Mouse (Mus musculus) kidney, embryonic 16.5 days (tissue): Measurements from ENCODE around the gene Xxylt1. TPM values are rescaled to one million over a fixed set of nuclear protein-coding genes. Genes with fewer than 3 reads are reported as not detected.

Source experiments
- ATAC-seq: fragments of 200-750 bp; cut with Nextera tagmentation; 2 replicates; pipeline ENCODE4 v1.8.0; 2017; ENCODE audit warnings: moderate TSS enrichment; ENCODE audit not compliant: low FRiP score, low TSS enrichment
- H3K27ac ChIP-seq: fragments of 300-500 bp; sonication (generic); 2 replicates; pipeline ENCODE4 v1.5.1; 2014; ENCODE audit warnings: low read length
- H3K27me3 ChIP-seq: fragments of 300-500 bp; sonication (generic); 2 replicates; pipeline ENCODE4 v1.6.1; 2014; ENCODE audit warnings: low read length, control low read depth, mixed read lengths; ENCODE audit not compliant: insufficient read depth
- H3K36me3 ChIP-seq: fragments of 300-500 bp; sonication (generic); 2 replicates; pipeline ENCODE4 v1.6.1; 2014; ENCODE audit warnings: low read length, control low read depth, mixed read lengths; ENCODE audit not compliant: insufficient read depth
- H3K4me1 ChIP-seq: fragments of 300-500 bp; sonication (generic); 2 replicates; pipeline ENCODE4 v1.6.1; 2014; ENCODE audit warnings: low read length, control low read depth, mixed read lengths; ENCODE audit not compliant: insufficient read depth
- H3K4me2 ChIP-seq: fragments of 300-500 bp; sonication (generic); replicated peaks from 2 replicates; pipeline ENCODE4 v1.6.1; 2014; ENCODE audit warnings: low read depth, low read length
- H3K4me3 ChIP-seq: fragments of 300-500 bp; sonication (generic); 2 replicates; pipeline ENCODE4 v1.5.1; 2014; ENCODE audit warnings: mild to moderate bottlenecking, low read length
- H3K9ac ChIP-seq: fragments of 300-500 bp; sonication (generic); replicated peaks from 2 replicates; pipeline ENCODE4 v1.6.1; 2014; ENCODE audit warnings: low read length
- H3K9me3 ChIP-seq: fragments of 300-500 bp; sonication (generic); 2 replicates; pipeline ENCODE4 v1.6.1; 2016; ENCODE audit warnings: low read length, control low read depth
- WGBS: fragments of 180-500 bp; shearing (Covaris S2); extraction: QIAGEN DNeasy Blood & Tissue Kit; methylation state at CpG from one replicate; pipeline ENCODE4 v1.1.7; 2014; 5-methylcytosine and 5-hydroxymethylcytosine counted together
- polyA plus RNA-seq: library from polyadenylated mRNA; unstranded; fragments of >200 nt; fragmentation: Nextera tagmentation; extraction: Ambion mirVana; gene quantifications from 2 replicates; pipeline ENCODE4 v1.2.1, GENCODE M21; 2015

Gene Xxylt1
- polyA plus RNA-seq, 1 experiment from 2014 or later, result 18.8 TPM

- no peak for ATAC-seq
Measured at GRCm38 (mm10) chr16:30929165-30929564, 152.1 kb downstream of the Xxylt1 start.

DNA sequence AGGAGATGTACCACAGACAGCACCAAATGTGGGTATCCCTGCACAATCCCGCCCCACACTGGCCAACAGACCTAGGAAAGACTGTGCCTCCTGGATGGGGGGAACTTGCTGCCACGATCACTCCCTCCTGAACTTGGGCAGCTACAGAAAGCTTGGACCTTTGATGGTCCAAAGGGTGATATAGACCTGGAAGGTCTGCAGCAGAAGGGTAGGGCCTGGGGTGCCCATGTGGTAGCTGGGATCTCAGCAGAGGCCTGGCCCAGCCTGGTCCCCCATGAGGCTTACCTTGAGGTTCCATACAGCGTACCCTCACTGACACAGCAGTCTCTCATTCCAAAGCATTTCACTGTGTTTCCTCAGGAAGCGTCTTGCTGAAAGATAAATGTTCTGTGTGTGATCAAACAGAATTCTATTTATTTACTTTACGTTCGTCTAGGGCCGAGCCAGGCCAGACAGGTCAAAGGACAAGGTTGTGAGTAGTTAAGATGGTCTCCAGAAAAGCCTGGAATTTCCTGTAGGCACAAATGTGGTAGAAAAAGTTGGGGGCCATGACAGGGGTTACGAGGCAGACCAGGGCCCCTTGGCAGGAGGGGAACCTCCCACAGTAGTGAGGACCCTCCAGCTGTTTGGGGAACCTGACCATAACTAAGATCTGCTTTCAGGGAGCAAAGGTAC is 153.0 kb downstream of the Xxylt1 start:
- Histone ChIP-seq H3K9me3 (peaks cover 8% of the 10 kb centered on the region; the same call in 1 of the 2 replicates), H3K9ac (no peak overlapping the region), H3K36me3 (no peaks in the 10 kb centered on the region), H3K27ac (no peak overlapping the region), H3K4me2 (no peak overlapping the region), H3K4me1 (peaks cover 3% of the 10 kb centered on the region; the same call in 1 of the 2 replicates), H3K27me3 (no peaks in the 10 kb centered on the region; the same call in 1 of the 2 replicates), H3K4me3 (no peak overlapping the region)
- no peak for ATAC-seq
- WGBS, result 48% methylated on average over 8 of the region's 8 CpGs

More at GRCm38 (mm10) chr16:30929165-30929564, 152.1 kb downstream of the Xxylt1 start:
- no peaks in the 10 kb centered on the region; the same call in 1 of the 2 replicates for H3K27me3 ChIP-seq
- no peak overlapping the region for H3K4me2 ChIP-seq
- no peak overlapping the region for H3K4me3 ChIP-seq
- peaks cover 8% of the 10 kb centered on the region; the same call in 1 of the 2 replicates for H3K9me3 ChIP-seq
- 87% methylated on average over 3 of the region's 3 CpGs for WGBS
- H3K4me1 ChIP-seq, result peaks cover 3% of the 10 kb centered on the region; the same call in 1 of the 2 replicates
- no peaks in the 10 kb centered on the region for H3K36me3 ChIP-seq
- no peak overlapping the region for H3K9ac ChIP-seq
- no peak overlapping the region for H3K27ac ChIP-seq

DNA sequence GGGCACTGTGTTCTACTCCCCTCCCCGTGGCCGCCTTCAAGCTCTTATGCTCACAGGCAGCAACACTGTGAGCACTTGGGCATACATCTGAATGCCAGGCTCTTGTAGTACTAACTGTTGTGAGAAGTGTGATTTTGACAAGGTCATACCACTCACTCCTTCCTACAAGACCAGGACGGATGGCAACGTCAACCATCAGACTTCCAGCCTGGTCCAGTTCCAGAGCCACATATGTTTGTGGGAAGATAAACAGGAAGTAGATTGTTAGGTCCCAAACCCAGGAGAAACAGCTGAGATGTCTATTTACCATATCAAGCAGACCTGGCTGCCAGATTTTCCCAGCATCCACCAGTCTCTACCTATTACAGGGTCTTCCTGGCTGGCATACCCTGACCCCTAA is 155.7 kb downstream of the Xxylt1 start:
- Histone ChIP-seq H3K27ac (no peak overlapping the region), H3K4me2 (no peak overlapping the region), H3K9me3 (peaks cover 8% of the 10 kb centered on the region; the same call in 1 of the 2 replicates), H3K4me1 (peaks cover 3% of the 10 kb centered on the region; the same call in 1 of the 2 replicates), H3K36me3 (no peaks in the 10 kb centered on the region), H3K9ac (no peak overlapping the region), H3K27me3 (no peaks in the 10 kb centered on the region), H3K4me3 (no peak overlapping the region)
- 65% methylated on average over 4 of the region's 4 CpGs for WGBS
- ATAC-seq, result no peak

DNA sequence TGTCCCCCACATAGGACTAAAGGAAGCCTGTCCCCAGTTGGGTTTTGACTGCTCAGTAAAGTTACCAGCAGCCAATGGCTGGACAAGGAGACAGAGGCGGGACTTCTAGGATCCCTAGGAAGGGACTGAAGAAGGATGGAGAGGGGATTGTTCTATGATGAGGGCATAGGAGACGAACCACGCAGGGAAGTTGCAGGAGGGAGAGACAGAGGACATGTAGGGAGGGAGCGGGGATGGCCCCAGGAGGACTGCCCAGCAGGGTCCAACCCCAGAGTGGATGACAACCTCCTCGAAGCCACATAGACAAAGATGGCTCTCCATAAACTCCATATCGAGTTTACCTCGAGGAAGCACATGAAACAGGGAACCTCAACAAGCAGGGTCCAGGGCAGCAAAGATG is 157.3 kb downstream of the Xxylt1 start:
- Histone ChIP-seq H3K27ac (no peak overlapping the region), H3K36me3 (no peaks in the 10 kb centered on the region), H3K4me3 (no peak overlapping the region), H3K9me3 (peaks cover 14% of the 10 kb centered on the region; the same call in 1 of the 2 replicates), H3K9ac (no peak overlapping the region), H3K27me3 (no peaks in the 10 kb centered on the region), H3K4me2 (no peak overlapping the region), H3K4me1 (peaks cover 3% of the 10 kb centered on the region; the same call in 1 of the 2 replicates)
- 76% methylated on average over 7 of the region's 7 CpGs for WGBS
- ATAC-seq, result no peak

GRCm38 (mm10) chr16:30922548-30922947 is 158.7 kb downstream of the Xxylt1 start:
- ATAC-seq, result no peak
- Histone ChIP-seq H3K27me3 (no peaks in the 10 kb centered on the region), H3K9ac (no peak overlapping the region), H3K4me2 (no peak overlapping the region), H3K4me1 (peaks cover 3% of the 10 kb centered on the region; the same call in 1 of the 2 replicates), H3K36me3 (no peaks in the 10 kb centered on the region), H3K9me3 (peaks cover 14% of the 10 kb centered on the region; the same call in 1 of the 2 replicates), H3K27ac (no peak overlapping the region), H3K4me3 (no peak overlapping the region)
- 76% methylated on average over 1 of the region's 1 CpGs for WGBS

DNA sequence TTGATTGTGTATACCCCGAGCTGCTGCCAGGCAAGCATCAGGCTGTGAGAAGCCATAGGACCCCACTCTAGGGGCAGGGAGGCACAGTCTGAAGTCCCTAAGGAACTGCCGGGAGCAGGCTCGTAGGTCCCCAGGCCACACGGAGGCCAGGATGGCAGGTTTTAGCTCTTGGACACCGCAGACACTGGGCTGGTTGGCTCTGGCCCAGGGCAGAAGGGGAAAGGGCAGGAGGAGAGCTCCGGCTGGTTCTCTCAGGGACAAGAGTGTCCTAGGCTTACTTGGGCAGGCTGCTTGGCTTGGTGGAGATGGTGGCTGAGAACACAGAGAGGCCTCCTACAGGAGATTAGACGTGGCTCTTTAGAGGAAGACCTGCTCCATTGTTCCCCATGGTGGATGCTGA is 162.4 kb downstream of the Xxylt1 start:
- no peak overlapping the region for H3K9ac ChIP-seq
- WGBS, result 93% methylated on average over 7 of the region's 7 CpGs
- no peak overlapping the region for H3K27ac ChIP-seq
- no peak overlapping the region for H3K4me3 ChIP-seq
- H3K36me3 ChIP-seq, result no peaks in the 10 kb centered on the region
- peaks cover 14% of the 10 kb centered on the region; the same call in 1 of the 2 replicates for H3K9me3 ChIP-seq
- H3K4me1 ChIP-seq, result no peaks in the 10 kb centered on the region
- ATAC-seq, result no peak
- no peak overlapping the region for H3K4me2 ChIP-seq
- no peaks in the 10 kb centered on the region for H3K27me3 ChIP-seq

DNA sequence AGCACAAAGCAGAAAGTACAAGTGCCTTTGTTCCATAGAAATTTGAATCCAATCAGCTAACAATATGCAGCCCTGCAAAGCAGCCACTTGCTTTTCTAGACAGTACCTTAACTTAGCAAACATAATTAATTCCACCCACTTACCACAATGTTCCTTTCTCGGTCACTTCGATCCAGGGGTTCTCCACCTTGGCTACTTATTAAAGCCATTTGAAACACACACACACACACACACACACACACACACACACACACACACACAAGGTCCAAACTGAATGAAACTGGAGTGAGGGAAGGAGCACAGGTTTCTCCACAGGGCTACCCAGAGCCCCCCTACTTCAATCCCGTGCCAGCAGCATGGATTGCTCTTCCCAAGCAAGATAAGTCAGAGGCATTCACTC is 164.3 kb downstream of the Xxylt1 start:
- no peak for ATAC-seq
- no peak overlapping the region for H3K9ac ChIP-seq
- H3K4me3 ChIP-seq, result no peak overlapping the region
- no peaks in the 10 kb centered on the region for H3K27me3 ChIP-seq
- no peak overlapping the region for H3K27ac ChIP-seq
- 80% methylated on average over 3 of the region's 3 CpGs for WGBS
- H3K4me1 ChIP-seq, result no peaks in the 10 kb centered on the region
- H3K4me2 ChIP-seq, result no peak overlapping the region
- peaks cover 16% of the 10 kb centered on the region; the same call in 1 of the 2 replicates for H3K9me3 ChIP-seq
- no peaks in the 10 kb centered on the region for H3K36me3 ChIP-seq

GRCm38 (mm10) chr16:30915611-30916220 is 165.5 kb downstream of the Xxylt1 start:
- H3K27me3 ChIP-seq, result no peaks in the 10 kb centered on the region
- ATAC-seq, result no peak
- WGBS, result 90% methylated on average over 14 of the region's 14 CpGs
- no peaks in the 10 kb centered on the region for H3K36me3 ChIP-seq
- H3K4me3 ChIP-seq, result no peak overlapping the region
- peaks cover 16% of the 10 kb centered on the region; the same call in 1 of the 2 replicates for H3K9me3 ChIP-seq
- H3K27ac ChIP-seq, result no peak overlapping the region
- H3K4me1 ChIP-seq, result no peaks in the 10 kb centered on the region
- H3K9ac ChIP-seq, result no peak overlapping the region
- no peak overlapping the region for H3K4me2 ChIP-seq
